Mouse (Mus musculus) limb, embryonic 14.5 days (tissue): Measurements from ENCODE around the gene Syk. TPM values are rescaled to one million over a fixed set of nuclear protein-coding genes. Genes with fewer than 3 reads are reported as not detected.

Experiments
- ATAC-seq: fragments of 200-750 bp; cut with Nextera tagmentation; 2 replicates; pipeline ENCODE4 v1.8.0; 2017; ENCODE audit warnings: low read depth, moderate number of reproducible peaks, moderate TSS enrichment; ENCODE audit not compliant: low FRiP score
- DNase-seq: peaks from one replicate; pipeline ENCODE4 v3.0.0-alpha.2; 2015; ENCODE audit warnings: low spot score
- H3K27ac ChIP-seq: fragments of 300-500 bp; sonication (generic); replicated peaks from 2 replicates; pipeline ENCODE4 v1.5.1; 2014; ENCODE audit warnings: low read depth, mild to moderate bottlenecking, low read length, moderate library complexity, mixed read lengths
- H3K27me3 ChIP-seq: fragments of 300-500 bp; sonication (generic); 2 replicates; pipeline ENCODE4 v1.6.1; 2014; ENCODE audit warnings: low read length, mixed read lengths; ENCODE audit not compliant: control insufficient read depth, insufficient read depth
- H3K36me3 ChIP-seq: fragments of 300-500 bp; sonication (generic); 2 replicates; pipeline ENCODE4 v1.6.1; 2014; ENCODE audit warnings: mild to moderate bottlenecking, low read length, moderate library complexity, mixed read lengths; ENCODE audit not compliant: control insufficient read depth, insufficient read depth
- H3K4me1 ChIP-seq: fragments of 300-500 bp; sonication (generic); 2 replicates; pipeline ENCODE4 v1.6.1; 2014; ENCODE audit warnings: antibody characterized with exemption, low read length, mixed read lengths; ENCODE audit not compliant: control insufficient read depth, insufficient read depth
- H3K4me2 ChIP-seq: fragments of 300-500 bp; sonication (generic); replicated peaks from 2 replicates; pipeline ENCODE4 v1.6.1; 2014; ENCODE audit warnings: low read depth, mild to moderate bottlenecking, low read length, moderate library complexity; ENCODE audit not compliant: severe bottlenecking
- H3K4me3 ChIP-seq: fragments of 300-500 bp; sonication (generic); replicated peaks from 2 replicates; pipeline ENCODE4 v1.5.1; 2014; ENCODE audit warnings: low read length
- H3K9ac ChIP-seq: fragments of 300-500 bp; sonication (generic); 2 replicates; pipeline ENCODE4 v1.6.1; 2014; ENCODE audit warnings: mild to moderate bottlenecking, low read depth, low read length, moderate library complexity; ENCODE audit not compliant: severe bottlenecking
- H3K9me3 ChIP-seq: fragments of 300-500 bp; sonication (generic); 2 replicates; pipeline ENCODE4 v1.6.1; 2016; ENCODE audit warnings: low read length; ENCODE audit not compliant: control insufficient read depth
- POLR2A ChIP-seq: fragments of 200-500 bp; IDR thresholded peaks from 2 replicates; pipeline ENCODE4 v1.8.0; 2012; ENCODE audit warnings: inconsistent platforms, mild to moderate bottlenecking, moderate library complexity, borderline replicate concordance; ENCODE audit not compliant: insufficient read depth, insufficient read length; ENCODE audit errors: extremely low read depth
- WGBS: fragments of 180-500 bp; shearing (Covaris S2); extraction: QIAGEN DNeasy Blood & Tissue Kit; methylation state at CpG from one replicate; pipeline ENCODE4 v1.1.7; 2014; 5-methylcytosine and 5-hydroxymethylcytosine counted together
- polyA plus RNA-seq, 2 experiments: library from polyadenylated mRNA; depleted of rRNA in 1 of 2; stranded (reverse) in 1 of 2; unstranded in 1 of 2; fragments of >200 nt; fragmentation: Nextera tagmentation in 1 of 2; extraction: Ambion mirVana in 1 of 2; gene quantifications; 2 replicates each; pipeline versions ENCODE4 v1.2.1 to v1.2.3; 2012 to 2014

Syk gene
- polyA plus RNA-seq, 2 experiments, result 3.3 to 3.5 TPM

- 83% methylated on average over 6 of the region's 6 CpGs for WGBS
- H3K27ac ChIP-seq, result no peak overlapping the region
- H3K27me3 ChIP-seq, result no peaks in the 10 kb centered on the region
- no peak for DNase-seq
- no peaks in the 10 kb centered on the region for H3K4me1 ChIP-seq
- H3K4me3 ChIP-seq, result no peak overlapping the region
- H3K9ac ChIP-seq, result no peak overlapping the region
- no peaks in the 10 kb centered on the region for H3K36me3 ChIP-seq
- TF ChIP-seq POLR2A, result no peak
- ATAC-seq, result no peak
- no peaks in the 10 kb centered on the region for H3K9me3 ChIP-seq
- H3K4me2 ChIP-seq, result no peak overlapping the region
These were observed 43.5 kb upstream of the Syk start for GRCm38 (mm10) chr13:52539461-52539860.

GRCm38 (mm10) chr13:52541385-52542035 is 41.5 kb upstream of the Syk start:
- no peak for TF ChIP-seq POLR2A
- WGBS, result 71% methylated on average over 5 of the region's 5 CpGs
- Histone ChIP-seq H3K4me1 (no peaks in the 10 kb centered on the region), H3K9ac (no peak overlapping the region), H3K4me3 (no peak overlapping the region), H3K27ac (no peak overlapping the region), H3K27me3 (no peaks in the 10 kb centered on the region), H3K36me3 (no peaks in the 10 kb centered on the region), H3K9me3 (no peaks in the 10 kb centered on the region), H3K4me2 (no peak overlapping the region)
- ATAC-seq, result no peak
- no peak for DNase-seq

- no peak overlapping the region for H3K9ac ChIP-seq
- H3K36me3 ChIP-seq, result no peaks in the 10 kb centered on the region
- no peaks in the 10 kb centered on the region for H3K27me3 ChIP-seq
- DNase-seq (peak; percentile 53), ATAC-seq (no peak)
- H3K4me2 ChIP-seq, result no peak overlapping the region
- no peak overlapping the region for H3K4me3 ChIP-seq
- H3K27ac ChIP-seq, result no peak overlapping the region
- no peaks in the 10 kb centered on the region for H3K9me3 ChIP-seq
- 39% methylated on average over 8 of the region's 8 CpGs for WGBS
- no peak for TF ChIP-seq POLR2A
- no peaks in the 10 kb centered on the region for H3K4me1 ChIP-seq
These were observed 40.9 kb upstream of the Syk start for GRCm38 (mm10) chr13:52542036-52542526.

DNA sequence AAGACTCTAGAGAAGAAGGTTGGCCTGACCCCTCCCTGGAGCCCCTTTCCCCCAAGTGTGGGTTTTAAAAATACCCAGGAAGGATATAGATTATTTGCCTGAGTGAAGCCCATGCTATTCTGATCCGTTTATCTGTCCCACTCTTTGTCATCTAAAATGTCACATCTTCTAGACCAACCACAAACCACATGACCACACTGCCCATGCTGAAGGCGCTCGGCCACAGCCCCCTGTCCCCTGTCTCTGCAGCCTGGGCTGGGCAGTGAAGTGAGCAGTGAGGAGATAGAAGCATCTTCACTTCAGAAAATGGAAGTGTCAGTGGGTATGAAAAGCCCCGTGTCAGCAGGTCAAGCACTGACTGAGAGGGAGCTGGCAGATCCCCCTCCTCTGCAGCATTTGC is 40.3 kb upstream of the Syk start:
- 73% methylated on average over 4 of the region's 4 CpGs for WGBS
- no peaks in the 10 kb centered on the region for H3K4me1 ChIP-seq
- ATAC-seq, result no peak
- no peak overlapping the region for H3K27ac ChIP-seq
- H3K27me3 ChIP-seq, result no peaks in the 10 kb centered on the region
- no peak for TF ChIP-seq POLR2A
- no peak overlapping the region for H3K4me2 ChIP-seq
- H3K4me3 ChIP-seq, result no peak overlapping the region
- H3K9ac ChIP-seq, result no peak overlapping the region
- no peaks in the 10 kb centered on the region for H3K9me3 ChIP-seq
- H3K36me3 ChIP-seq, result no peaks in the 10 kb centered on the region
- DNase-seq, result no peak

DNA sequence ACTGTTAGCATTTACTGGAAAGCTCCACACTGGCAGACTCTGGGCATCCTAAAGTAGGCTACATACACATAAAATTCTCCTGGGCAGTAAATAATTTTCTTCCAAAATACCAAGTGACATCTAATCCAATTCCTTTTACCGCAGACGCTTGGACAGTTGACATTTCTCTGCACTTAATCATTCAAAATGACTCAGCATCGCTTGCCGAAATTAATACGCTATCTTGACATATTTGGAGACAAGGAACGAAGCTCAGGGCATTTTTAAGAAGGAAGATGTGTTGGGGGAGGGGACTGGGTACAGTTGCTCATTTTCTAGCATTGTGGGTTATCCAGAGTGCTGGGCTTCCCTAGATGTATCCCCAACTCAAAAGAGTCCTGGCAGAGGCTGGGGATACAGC is 36.7 kb upstream of the Syk start:
- DNase-seq (no peak), ATAC-seq (no peak)
- Histone ChIP-seq H3K4me1 (no peaks in the 10 kb centered on the region), H3K4me2 (no peak overlapping the region), H3K36me3 (no peaks in the 10 kb centered on the region), H3K27me3 (no peaks in the 10 kb centered on the region), H3K9me3 (no peaks in the 10 kb centered on the region), H3K27ac (no peak overlapping the region), H3K9ac (no peak overlapping the region), H3K4me3 (no peak overlapping the region)
- TF ChIP-seq POLR2A, result no peak
- WGBS, result 79% methylated on average over 6 of the region's 6 CpGs
